Mouse (Mus musculus) lung, adult 2 months (tissue): ENCODE measurements around the gene Map2k6. TPM values are rescaled to one million over a fixed set of nuclear protein-coding genes. Genes with fewer than 3 reads are reported as not detected.

Experiments used
- DNase-seq: peaks from one replicate; pipeline ENCODE4 v3.0.0; 2022
- H3K4me1 ChIP-seq: fragments of 200-500 bp; 2 replicates; pipeline ENCODE4 v1.6.1; 2011; ENCODE audit warnings: low read length; ENCODE audit not compliant: control insufficient read depth, insufficient read depth
- H3K4me3 ChIP-seq: fragments of 200-500 bp; replicated peaks from 2 replicates; pipeline ENCODE3; 2011; ENCODE audit warnings: low read depth, mild to moderate bottlenecking, control low read depth, low read length; ENCODE audit errors: extremely low read depth
- CTCF ChIP-seq: fragments of 200-500 bp; IDR thresholded peaks from 2 replicates; pipeline ENCODE4 v1.5.1; 2011; ENCODE audit warnings: mild to moderate bottlenecking, low read length, control low read depth; ENCODE audit not compliant: insufficient read depth
- POLR2A ChIP-seq: fragments of 200-500 bp; IDR thresholded peaks from 2 replicates; pipeline ENCODE4 v1.6.1; 2011; ENCODE audit warnings: low read depth, mild to moderate bottlenecking, control low read depth, low read length, borderline replicate concordance; ENCODE audit errors: extremely low read depth
- WGBS: fragments of 180-500 bp; shearing (Covaris S2); methylation state at CpG from one replicate; pipeline ENCODE4 v1.1.7; 2018; 5-methylcytosine and 5-hydroxymethylcytosine counted together
- polyA plus RNA-seq: library from polyadenylated mRNA; depleted of rRNA; stranded (reverse); fragments of >200 nt; gene quantifications from 2 replicates; pipeline ENCODE4 v1.2.3, GENCODE M21; 2012

The Map2k6 gene
- polyA plus RNA-seq, 1 experiment: 2.1 TPM

GRCm38 (mm10) chr11:110478978-110479384 is 80.1 kb downstream of the Map2k6 start:
- no peak for TF ChIP-seq CTCF
- TF ChIP-seq POLR2A: no peak
- no peak overlapping the region for H3K4me3 ChIP-seq

DNA sequence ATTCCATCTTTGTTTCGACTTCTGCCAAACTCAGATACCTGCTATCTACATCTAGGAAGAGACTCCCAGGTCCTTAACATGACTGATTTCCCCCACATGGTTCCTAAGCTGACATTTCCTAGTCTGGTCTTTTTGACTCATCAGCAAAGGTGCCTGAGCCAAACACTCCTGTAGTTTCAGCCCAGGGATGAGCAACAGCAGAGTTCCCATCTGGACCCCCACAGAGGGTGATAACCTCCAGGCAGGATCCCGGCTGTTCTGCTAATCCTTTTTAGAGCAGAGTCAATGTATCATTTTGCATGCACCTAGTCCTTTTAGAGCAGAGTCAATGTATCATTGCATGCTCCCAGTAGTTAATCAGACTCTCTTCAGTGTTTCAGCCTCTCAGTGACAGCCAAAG is 82.5 kb downstream of the Map2k6 start:
- TF ChIP-seq CTCF: no peak
- no peak for TF ChIP-seq POLR2A
- H3K4me1 ChIP-seq: peaks cover 2% of the 10 kb centered on the region
- DNase-seq: no peak
- whole genome bisulfite sequencing: 93% methylated on average over 2 of the region's 2 CpGs
- no peak overlapping the region for H3K4me3 ChIP-seq

More at GRCm38 (mm10) chr11:110478978-110479384, 80.1 kb downstream of the Map2k6 start:
- DNase-seq: no peak
- WGBS: 0% methylated on average over 6 of the region's 6 CpGs
- H3K4me1 ChIP-seq: peaks cover 2% of the 10 kb centered on the region

- Histone ChIP-seq H3K4me1 (peaks cover 2% of the 10 kb centered on the region), H3K4me3 (no peak overlapping the region)
- no peak for DNase-seq
- no peak for TF ChIP-seq POLR2A
- no peak for TF ChIP-seq CTCF
- WGBS: 92% methylated on average over 8 of the region's 8 CpGs
Observed at GRCm38 (mm10) chr11:110482176-110482575, 83.3 kb downstream of the Map2k6 start.

GRCm38 (mm10) chr11:110482649-110483048 is 83.7 kb downstream of the Map2k6 start:
- peaks cover 2% of the 10 kb centered on the region for H3K4me1 ChIP-seq
- WGBS: 86% methylated on average over 4 of the region's 4 CpGs
- no peak overlapping the region for H3K4me3 ChIP-seq
- no peak for DNase-seq
- TF ChIP-seq CTCF (no peak), POLR2A (no peak)

DNA sequence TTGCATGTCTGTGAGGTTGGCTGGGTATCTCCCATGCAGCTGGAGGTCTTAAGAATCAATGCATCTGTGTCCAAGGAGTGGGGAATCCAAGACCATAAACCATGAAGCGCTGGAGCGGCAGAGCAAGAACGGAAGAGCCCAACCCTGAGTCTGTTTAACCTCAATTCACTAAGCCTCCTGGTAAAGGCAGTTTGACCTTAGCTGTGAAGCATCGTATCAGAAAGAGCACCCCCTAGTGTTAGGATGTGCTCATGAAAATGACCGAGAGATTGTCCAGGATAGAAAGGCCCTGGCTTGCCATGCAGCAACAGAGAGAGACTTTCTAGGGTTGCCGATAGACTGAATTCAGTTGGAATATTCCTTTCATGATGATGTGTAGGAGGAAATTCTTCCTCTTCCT is 84.2 kb downstream of the Map2k6 start:
- 23% methylated on average over 6 of the region's 6 CpGs for WGBS
- TF ChIP-seq CTCF (0 out of 2 replicates have a peak, but pooled peaks have one; percentile 11), POLR2A (no peak)
- H3K4me3 ChIP-seq: no peak overlapping the region
- peaks cover 2% of the 10 kb centered on the region for H3K4me1 ChIP-seq
- DNase-seq: peak; percentile 9

GRCm38 (mm10) chr11:110484426-110484825 is 85.5 kb downstream of the Map2k6 start:
- Histone ChIP-seq H3K4me1 (no peaks in the 10 kb centered on the region; the same call in 1 of the 2 replicates), H3K4me3 (no peak overlapping the region)
- 93% methylated on average over 1 of the region's 1 CpGs for WGBS
- no peak for DNase-seq
- no peak for TF ChIP-seq POLR2A
- no peak for TF ChIP-seq CTCF

- no peak for DNase-seq
- H3K4me1 ChIP-seq: no peaks in the 10 kb centered on the region
- no peak overlapping the region for H3K4me3 ChIP-seq
- TF ChIP-seq CTCF: no peak
- no peak for TF ChIP-seq POLR2A
- 74% methylated on average over 6 of the region's 6 CpGs for WGBS
Observed at GRCm38 (mm10) chr11:110485081-110485480, 86.2 kb downstream of the Map2k6 start.

- no peaks in the 10 kb centered on the region for H3K4me1 ChIP-seq
- H3K4me3 ChIP-seq: no peak overlapping the region
- no peak for DNase-seq
- TF ChIP-seq CTCF (no peak), POLR2A (no peak)
- 89% methylated on average over 6 of the region's 6 CpGs for WGBS
Observed at GRCm38 (mm10) chr11:110487796-110488195, 88.9 kb downstream of the Map2k6 start.

GRCm38 (mm10) chr11:110488301-110488700 is 89.4 kb downstream of the Map2k6 start:
- Histone ChIP-seq H3K4me3 (no peak overlapping the region), H3K4me1 (no peaks in the 10 kb centered on the region)
- TF ChIP-seq CTCF (no peak), POLR2A (no peak)
- 97% methylated on average over 7 of the region's 7 CpGs for WGBS
- DNase-seq: no peak

GRCm38 (mm10) chr11:110495323-110496060 is 96.6 kb downstream of the Map2k6 start:
- WGBS: 91% methylated on average over 4 of the region's 4 CpGs

More at GRCm38 (mm10) chr11:110495323-110496060, 96.6 kb downstream of the Map2k6 start:
- Histone ChIP-seq H3K4me3 (no peak overlapping the region), H3K4me1 (no peaks in the 10 kb centered on the region)
- DNase-seq: no peak
- TF ChIP-seq CTCF (no peak), POLR2A (no peak)
